Mouse (Mus musculus): ENCODE data around the gene Bcl9. TPM values are rescaled to one million over a fixed set of nuclear protein-coding genes. Genes with fewer than 3 reads are reported as not detected.

Bcl9 gene
- polyA plus RNA-seq, 1 experiment from 2014 or later, result 49.7 TPM

DNA sequence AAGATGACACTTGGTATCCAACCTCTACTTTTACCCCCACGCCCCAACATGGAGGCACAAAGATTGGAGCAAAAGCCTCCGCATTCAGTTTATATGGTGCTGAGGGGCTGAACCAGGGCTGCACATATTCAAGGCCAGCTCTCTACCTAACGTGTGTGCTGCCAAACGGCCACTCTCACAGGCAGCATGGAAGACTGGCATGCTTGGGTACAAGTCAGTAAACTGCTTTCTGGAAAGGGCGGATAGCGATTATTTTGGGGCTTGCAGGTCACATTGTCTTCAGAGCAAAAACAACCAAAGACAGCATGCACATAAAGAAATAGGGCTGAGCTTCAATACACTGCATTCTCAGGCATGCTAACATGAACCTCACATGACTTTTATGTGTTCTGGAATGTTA, 44.8 kb downstream of the Bcl9 start:
- H3K36me3 ChIP-seq (ENCODE audit: insufficient read depth), result no peaks in the 10 kb centered on the region
- no peak for TF ChIP-seq CTCF (IDR thresholded peaks at IDR 0.05; ENCODE audit: low read depth)
- H3K4me2 ChIP-seq, result no peak overlapping the region
- DNase-seq (no peak), ATAC-seq (ENCODE audit: insufficient read depth) (no peak)
- no peak overlapping the region for H3K4me3 ChIP-seq (ENCODE audit: low read depth, low read length)
- H3K9me3 ChIP-seq (ENCODE audit: low read depth, low read length), result no peaks in the 10 kb centered on the region
- H3K27me3 ChIP-seq (ENCODE audit: insufficient read depth, low read length), result no peaks in the 10 kb centered on the region
- no peak overlapping the region for H3K9ac ChIP-seq
- no peak overlapping the region for H3K27ac ChIP-seq (ENCODE audit: low read depth)
- WGBS, result 84% methylated on average over 6 of the region's 6 CpGs
- H3K4me1 ChIP-seq (ENCODE audit: insufficient read depth), result peaks cover 2% of the 10 kb centered on the region; the same call in 1 of the 2 replicates

GRCm38 (mm10) chr3:97242629-97243167, 55.0 kb downstream of the Bcl9 start:
- TF ChIP-seq CTCF (IDR thresholded peaks at IDR 0.05; ENCODE audit: low read depth), result no peak
- no peak overlapping the region for H3K27ac ChIP-seq (ENCODE audit: low read depth)
- H3K9me3 ChIP-seq (ENCODE audit: low read depth, low read length), result no peaks in the 10 kb centered on the region
- H3K36me3 ChIP-seq (ENCODE audit: insufficient read depth), result no peaks in the 10 kb centered on the region
- no peaks in the 10 kb centered on the region; the same call in 1 of the 2 replicates for H3K4me1 ChIP-seq (ENCODE audit: insufficient read depth)
- no peak overlapping the region for H3K4me3 ChIP-seq (ENCODE audit: low read depth, low read length)
- DNase-seq (no peak), ATAC-seq (ENCODE audit: insufficient read depth) (no peak)
- H3K4me2 ChIP-seq, result no peak overlapping the region
- whole genome bisulfite sequencing, result 68% methylated on average over 10 of the region's 10 CpGs
- no peak overlapping the region for H3K9ac ChIP-seq
- H3K27me3 ChIP-seq (ENCODE audit: insufficient read depth, low read length), result no peaks in the 10 kb centered on the region

DNA sequence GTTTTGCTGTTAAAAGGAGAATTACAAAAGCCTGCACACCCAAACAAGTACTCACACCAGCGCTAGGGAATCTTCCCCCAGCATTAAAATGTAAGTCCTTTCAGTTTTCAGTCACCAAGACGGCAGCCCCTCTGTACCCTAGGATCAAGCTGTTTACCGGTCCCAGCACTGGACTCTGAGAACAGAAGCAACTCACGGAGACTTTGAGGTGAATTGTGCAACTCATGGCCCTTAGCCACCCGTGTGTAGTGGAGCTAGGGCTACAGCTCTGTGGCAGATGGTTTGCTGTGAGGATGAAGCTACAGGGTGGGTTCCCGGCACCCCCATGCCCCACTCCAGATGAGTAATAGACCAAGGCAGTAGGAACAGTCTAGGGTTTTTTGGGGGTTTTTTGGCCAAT, 55.9 kb downstream of the Bcl9 start:
- no peak for ATAC-seq (ENCODE audit: insufficient read depth)
- Histone ChIP-seq H3K4me3 (ENCODE audit: low read depth, low read length) (no peak overlapping the region), H3K9ac (no peak overlapping the region), H3K4me2 (no peak overlapping the region), H3K4me1 (ENCODE audit: insufficient read depth) (no peaks in the 10 kb centered on the region; the same call in 1 of the 2 replicates), H3K9me3 (ENCODE audit: low read depth, low read length) (no peaks in the 10 kb centered on the region), H3K36me3 (ENCODE audit: insufficient read depth) (no peaks in the 10 kb centered on the region), H3K27me3 (ENCODE audit: insufficient read depth, low read length) (no peaks in the 10 kb centered on the region), H3K27ac (ENCODE audit: low read depth) (no peak overlapping the region)
- 60% methylated on average over 6 of the region's 6 CpGs for WGBS
- no peak for TF ChIP-seq CTCF (IDR thresholded peaks at IDR 0.05; ENCODE audit: low read depth)
- no peak for DNase-seq

DNA sequence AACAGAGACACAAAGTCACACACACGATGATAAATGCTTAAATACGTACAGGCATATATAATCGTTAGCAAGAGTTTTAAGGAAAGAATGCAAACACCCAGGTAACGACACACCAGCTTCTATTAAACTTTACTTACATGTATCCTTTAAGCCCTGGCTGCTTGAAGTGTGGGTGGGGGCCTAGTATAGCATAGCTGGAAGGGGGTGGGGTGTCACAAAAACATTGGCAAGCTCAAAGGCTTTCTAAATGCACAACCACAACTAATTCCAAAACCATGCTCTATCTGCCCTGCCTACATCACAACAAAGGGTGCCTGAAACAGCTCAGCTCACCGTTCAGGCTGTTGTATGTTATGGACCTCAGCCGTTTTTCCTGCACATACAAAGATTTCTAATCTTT, 57.9 kb downstream of the Bcl9 start:
- DNase-seq (no peak), ATAC-seq (ENCODE audit: insufficient read depth) (no peak)
- no peak for TF ChIP-seq CTCF (IDR thresholded peaks at IDR 0.05; ENCODE audit: low read depth)
- 83% methylated on average over 6 of the region's 6 CpGs for WGBS
- Histone ChIP-seq H3K9ac (no peak overlapping the region), H3K4me2 (no peak overlapping the region), H3K4me1 (ENCODE audit: insufficient read depth) (no peaks in the 10 kb centered on the region; the same call in 1 of the 2 replicates), H3K36me3 (ENCODE audit: insufficient read depth) (no peaks in the 10 kb centered on the region), H3K9me3 (ENCODE audit: low read depth, low read length) (no peaks in the 10 kb centered on the region), H3K27ac (ENCODE audit: low read depth) (no peak overlapping the region), H3K4me3 (ENCODE audit: low read depth, low read length) (no peak overlapping the region), H3K27me3 (ENCODE audit: insufficient read depth, low read length) (no peaks in the 10 kb centered on the region)

DNA sequence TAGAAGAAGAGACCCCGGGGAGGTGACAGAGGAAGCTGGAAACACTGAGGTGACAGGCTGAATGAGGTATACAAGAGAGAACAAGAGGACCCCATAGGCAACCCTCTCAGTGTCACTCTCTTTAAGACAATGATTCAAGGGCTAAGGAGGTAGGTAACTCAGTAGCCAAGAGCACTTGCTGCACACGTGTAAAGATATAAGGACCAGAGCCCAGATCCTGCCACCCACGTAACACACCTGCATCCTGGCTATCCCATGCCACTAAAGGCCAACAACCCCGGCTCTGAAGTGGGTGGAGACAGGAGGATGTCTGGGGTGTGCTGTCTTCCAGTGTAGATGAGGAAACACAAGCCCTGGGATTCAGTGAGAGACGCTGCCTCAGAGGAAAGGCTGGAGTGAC, 58.4 kb downstream of the Bcl9 start:
- no peaks in the 10 kb centered on the region for H3K36me3 ChIP-seq (ENCODE audit: insufficient read depth)
- no peaks in the 10 kb centered on the region; the same call in 1 of the 2 replicates for H3K4me1 ChIP-seq (ENCODE audit: insufficient read depth)
- no peak for TF ChIP-seq CTCF (IDR thresholded peaks at IDR 0.05; ENCODE audit: low read depth)
- DNase-seq (no peak), ATAC-seq (ENCODE audit: insufficient read depth) (no peak)
- H3K4me2 ChIP-seq, result no peak overlapping the region
- H3K27ac ChIP-seq (ENCODE audit: low read depth), result no peak overlapping the region
- no peaks in the 10 kb centered on the region for H3K9me3 ChIP-seq (ENCODE audit: low read depth, low read length)
- no peak overlapping the region for H3K4me3 ChIP-seq (ENCODE audit: low read depth, low read length)
- no peak overlapping the region for H3K9ac ChIP-seq
- H3K27me3 ChIP-seq (ENCODE audit: insufficient read depth, low read length), result no peaks in the 10 kb centered on the region
- WGBS, result 78% methylated on average over 5 of the region's 5 CpGs

DNA sequence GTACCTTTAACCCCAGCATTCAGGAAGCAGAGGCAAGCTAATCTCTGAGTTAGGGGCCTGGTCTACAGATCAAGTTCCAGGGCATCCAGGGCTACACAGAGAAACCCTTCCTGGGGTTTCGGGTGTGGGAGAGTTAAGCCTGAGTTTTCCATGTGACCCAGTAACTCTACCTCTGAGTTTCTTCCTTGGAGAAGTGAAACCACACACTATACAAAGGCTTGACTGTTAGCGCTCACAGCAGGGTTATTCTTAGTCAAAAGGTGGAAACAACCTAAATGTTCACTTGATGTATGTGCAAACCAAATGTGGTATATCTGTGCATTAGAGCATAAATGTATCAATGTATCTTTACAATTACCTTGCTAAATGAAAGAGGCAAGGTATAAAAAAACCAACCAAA, 59.2 kb downstream of the Bcl9 start:
- no peak overlapping the region for H3K9ac ChIP-seq
- TF ChIP-seq CTCF (IDR thresholded peaks at IDR 0.05; ENCODE audit: low read depth), result no peak
- no peaks in the 10 kb centered on the region; the same call in 1 of the 2 replicates for H3K4me1 ChIP-seq (ENCODE audit: insufficient read depth)
- H3K4me3 ChIP-seq (ENCODE audit: low read depth, low read length), result no peak overlapping the region
- no peak overlapping the region for H3K27ac ChIP-seq (ENCODE audit: low read depth)
- H3K36me3 ChIP-seq (ENCODE audit: insufficient read depth), result no peaks in the 10 kb centered on the region
- WGBS, result 88% methylated on average over 2 of the region's 2 CpGs
- no peaks in the 10 kb centered on the region for H3K27me3 ChIP-seq (ENCODE audit: insufficient read depth, low read length)
- H3K4me2 ChIP-seq, result no peak overlapping the region
- H3K9me3 ChIP-seq (ENCODE audit: low read depth, low read length), result no peaks in the 10 kb centered on the region
- DNase-seq, result no peak
- ATAC-seq (ENCODE audit: insufficient read depth), result no peak

DNA sequence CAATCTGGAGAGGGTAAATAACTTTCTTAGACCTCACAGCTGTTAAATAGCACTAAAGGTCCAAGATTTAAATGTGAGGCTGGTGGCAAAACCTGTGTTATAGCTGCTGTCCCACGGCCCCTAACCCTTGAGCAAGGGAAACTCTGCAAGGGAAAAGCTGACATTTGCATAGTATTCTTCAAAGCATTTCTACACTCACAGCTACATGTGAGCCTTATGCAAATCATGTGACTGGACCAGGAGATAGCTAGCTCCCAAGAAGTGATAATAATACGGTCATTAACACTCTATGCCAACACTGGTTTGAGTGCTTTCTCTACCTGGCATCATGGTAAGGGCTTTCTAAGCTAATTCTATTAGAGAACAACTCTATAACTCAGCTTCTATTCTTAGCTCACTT, 60.3 kb downstream of the Bcl9 start:
- H3K4me1 ChIP-seq (ENCODE audit: insufficient read depth), result no peaks in the 10 kb centered on the region
- H3K27ac ChIP-seq (ENCODE audit: low read depth), result no peak overlapping the region
- no peaks in the 10 kb centered on the region for H3K9me3 ChIP-seq (ENCODE audit: low read depth, low read length)
- WGBS, result 85% methylated on average over 2 of the region's 2 CpGs
- H3K27me3 ChIP-seq (ENCODE audit: insufficient read depth, low read length), result no peaks in the 10 kb centered on the region
- H3K4me2 ChIP-seq, result no peak overlapping the region
- DNase-seq (no peak), ATAC-seq (ENCODE audit: insufficient read depth) (no peak)
- no peak overlapping the region for H3K9ac ChIP-seq
- no peak for TF ChIP-seq CTCF (IDR thresholded peaks at IDR 0.05; ENCODE audit: low read depth)
- H3K4me3 ChIP-seq (ENCODE audit: low read depth, low read length), result no peak overlapping the region
- H3K36me3 ChIP-seq (ENCODE audit: insufficient read depth), result no peaks in the 10 kb centered on the region

GRCm38 (mm10) chr3:97234797-97235196, 62.9 kb downstream of the Bcl9 start:
- H3K4me1 ChIP-seq (ENCODE audit: insufficient read depth), result no peaks in the 10 kb centered on the region
- H3K4me3 ChIP-seq (ENCODE audit: low read depth, low read length), result no peak overlapping the region
- no peaks in the 10 kb centered on the region for H3K36me3 ChIP-seq (ENCODE audit: insufficient read depth)
- H3K27ac ChIP-seq (ENCODE audit: low read depth), result no peak overlapping the region
- ATAC-seq (ENCODE audit: insufficient read depth) (no peak), DNase-seq (no peak)
- H3K9ac ChIP-seq, result no peak overlapping the region
- WGBS, result 81% methylated on average over 14 of the region's 14 CpGs
- H3K4me2 ChIP-seq, result no peak overlapping the region
- no peak for TF ChIP-seq CTCF (IDR thresholded peaks at IDR 0.05; ENCODE audit: low read depth)
- no peaks in the 10 kb centered on the region for H3K9me3 ChIP-seq (ENCODE audit: low read depth, low read length)
- no peaks in the 10 kb centered on the region for H3K27me3 ChIP-seq (ENCODE audit: insufficient read depth, low read length)
